Mouse (Mus musculus): Measurements from ENCODE around the gene Slc12a3.

The Slc12a3 gene

DNA sequence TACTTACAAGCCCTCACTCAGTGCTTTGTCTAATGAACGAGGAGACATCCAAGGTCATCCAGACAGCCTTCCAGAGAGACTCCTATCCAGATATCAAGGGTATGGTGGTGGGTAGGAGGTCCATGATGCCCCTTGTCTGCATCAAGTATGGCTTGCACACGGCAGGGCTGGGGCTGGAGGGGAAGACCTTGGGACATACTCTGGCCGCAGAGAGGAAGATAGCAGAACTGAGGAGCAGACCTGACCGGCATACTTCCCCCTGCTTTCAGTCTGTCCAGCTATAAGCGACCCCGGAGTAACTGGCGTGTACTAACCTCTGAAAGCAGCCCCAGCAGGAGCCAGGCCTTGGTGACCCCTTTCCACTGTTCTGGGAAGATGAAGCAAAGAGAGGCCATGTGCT lies 80.5 kb downstream of the Slc12a3 start:
- DNase-seq: no peak

DNA sequence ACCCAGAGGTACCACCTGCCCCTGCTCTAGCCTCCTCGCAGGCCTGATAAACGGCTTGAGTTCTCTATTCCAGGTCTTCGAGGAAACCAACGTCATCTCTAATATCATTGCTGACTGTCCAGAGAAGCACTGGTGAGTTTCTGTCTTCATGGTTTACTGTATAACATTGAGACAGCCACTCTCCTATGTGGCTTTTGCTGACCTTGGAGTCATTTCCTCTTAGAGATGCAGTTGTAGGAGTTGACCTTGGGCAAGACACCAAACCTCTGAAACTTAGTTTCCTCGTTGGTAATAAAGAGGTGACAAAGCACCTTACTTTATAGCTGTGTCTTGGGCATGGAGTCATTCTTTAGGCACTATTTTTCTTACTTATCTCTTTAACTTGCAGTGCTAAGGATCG lies 83.5 kb downstream of the Slc12a3 start:
- DNase-seq: no peak

DNA sequence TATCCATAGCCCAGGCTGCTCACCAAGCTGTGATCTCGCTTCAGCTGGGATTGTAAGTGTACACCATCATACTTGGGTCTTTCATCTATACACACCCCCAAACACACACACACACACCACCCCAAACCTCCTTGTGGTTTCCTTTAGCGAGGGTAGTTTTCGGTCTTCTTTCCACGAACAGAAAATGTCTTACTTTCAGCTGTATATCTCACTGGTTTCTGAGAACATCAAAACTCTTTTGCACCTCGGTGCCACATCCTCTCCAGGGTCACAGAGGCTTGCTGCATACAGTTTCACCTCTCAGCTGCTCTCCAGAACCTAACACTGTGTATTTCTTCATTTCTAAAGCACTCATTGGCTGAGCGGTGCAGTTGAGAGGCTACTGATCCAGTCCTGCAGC lies 84.5 kb downstream of the Slc12a3 start:
- no peak for DNase-seq

DNA sequence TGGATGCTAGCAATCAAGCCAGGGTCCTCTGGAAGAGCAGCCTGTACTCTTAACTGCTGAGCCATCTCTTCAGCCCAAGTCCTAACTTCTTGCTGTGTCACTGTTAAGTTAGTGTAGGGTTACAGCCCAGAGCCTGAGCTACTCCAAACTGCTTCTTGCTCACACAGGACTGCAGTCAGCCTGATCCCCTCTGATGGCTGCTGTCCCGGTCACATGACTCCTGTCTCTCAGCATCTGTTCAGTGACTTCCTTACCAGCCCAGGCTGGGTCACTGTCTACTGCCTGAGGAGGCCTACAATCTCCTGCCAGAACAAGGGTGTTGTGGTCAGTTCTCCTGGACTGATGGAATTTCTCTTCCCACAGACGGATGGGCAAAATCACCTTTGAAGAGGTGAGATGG lies 86.2 kb downstream of the Slc12a3 start:
- no peak for DNase-seq
